Comparison of ENCODE assay signal across 8 mouse cellular contexts in genomic region chr7:16618661-16619211, GRCm38 (mm10). TPM values are rescaled to one million over a fixed set of nuclear protein-coding genes. Genes with fewer than 3 reads are reported as not detected.
DNase-seq lines count a peak whose midpoint lies in the region; ATAC-seq and TF ChIP-seq lines count a peak whose summit lies in the region.

No protein-coding gene starts in this region.

- 2% methylated on average over 30 of the region's 30 CpGs for WGBS in embryonic facial prominence, embryonic 14.5 days
- 1% methylated on average over 30 of the region's 30 CpGs for WGBS in heart, embryonic 14.5 days
- 1% methylated on average over 30 of the region's 30 CpGs for WGBS in lung, embryonic 15.5 days

- no peak overlapping the region for H3K27ac ChIP-seq in embryonic facial prominence, embryonic 14.5 days (replicated peaks; ENCODE audit: low read depth, low read length)
- peak overlapping the region; percentile 58 to 74 for H3K27ac ChIP-seq in heart, embryonic 14.5 days (replicated peaks in 1 of 2; ENCODE audit: control insufficient read depth in 1 of 2, insufficient read depth in 1 of 2, low read depth in 2 of 2, low read length in 2 of 2)
- peak overlapping the region; percentile 88 for H3K27ac ChIP-seq in lung, embryonic 15.5 days

- peaks cover 6% of the 10 kb centered on the region for H3K79me2 ChIP-seq in C2C12 (ENCODE audit: control insufficient read depth, insufficient read depth)

- peak; percentile 83 for DNase-seq in adrenal gland, postnatal 14 days
- peak; percentile 72 for DNase-seq in embryonic facial prominence, embryonic 14.5 days (ENCODE audit: low spot score)
- DNase-seq in kidney, postnatal 10 days: peak; percentile 92
- peak; percentile 68 for DNase-seq in ovary, postnatal 36 days (ENCODE audit: low spot score)
- peak; percentile 53 to 56 for DNase-seq in urinary bladder, adult 18-20 months (ENCODE audit: low spot score in 2 of 2)

- H3K4me2 ChIP-seq in embryonic facial prominence, embryonic 14.5 days (ENCODE audit: low read depth, low read length): peak overlapping the region; percentile 50
- peak overlapping the region; percentile 59 for H3K4me2 ChIP-seq in heart, embryonic 14.5 days (ENCODE audit: low read length)
- H3K4me2 ChIP-seq in lung, embryonic 15.5 days: peak overlapping the region; percentile 55

- H3K4me3 ChIP-seq in C2C12 (ENCODE audit: insufficient read depth, poor library complexity, severe bottlenecking): no peak overlapping the region
- H3K4me3 ChIP-seq in embryonic facial prominence, embryonic 14.5 days (ENCODE audit: low read depth, low read length): peak overlapping the region; percentile 24
- H3K4me3 ChIP-seq in heart, embryonic 14.5 days (ENCODE audit: control insufficient read depth in 1 of 2, insufficient read depth in 1 of 2, low read depth in 1 of 2, low read length in 2 of 2): peak overlapping the region; percentile 23 to 33
- peak overlapping the region; percentile 27 for H3K4me3 ChIP-seq in lung, embryonic 15.5 days

- H3K9ac ChIP-seq in embryonic facial prominence, embryonic 14.5 days (ENCODE audit: low read depth, low read length): peak overlapping the region; percentile 45
- peak overlapping the region; percentile 61 for H3K9ac ChIP-seq in heart, embryonic 14.5 days (ENCODE audit: low read length)
- H3K9ac ChIP-seq in lung, embryonic 15.5 days: no peak overlapping the region

- H3ac ChIP-seq in C2C12 (ENCODE audit: control insufficient read depth, insufficient read length, low read depth): peak overlapping the region; percentile 35

- peaks cover 3% of the 10 kb centered on the region for H3K79me3 ChIP-seq in C2C12 (ENCODE audit: low read depth)

- H3K9me3 ChIP-seq in embryonic facial prominence, embryonic 14.5 days (ENCODE audit: control insufficient read depth, low read length): no peaks in the 10 kb centered on the region
- no peaks in the 10 kb centered on the region for H3K9me3 ChIP-seq in heart, embryonic 14.5 days (ENCODE audit: control insufficient read depth, low read length)
- no peaks in the 10 kb centered on the region for H3K9me3 ChIP-seq in lung, embryonic 15.5 days

- H3K36me3 ChIP-seq in C2C12 (ENCODE audit: control insufficient read depth, insufficient read depth): no peaks in the 10 kb centered on the region
- no peaks in the 10 kb centered on the region for H3K36me3 ChIP-seq in embryonic facial prominence, embryonic 14.5 days (ENCODE audit: control insufficient read depth, insufficient read depth, low read length)
- H3K36me3 ChIP-seq in heart, embryonic 14.5 days (ENCODE audit: control insufficient read depth, insufficient read depth, low read length): no peaks in the 10 kb centered on the region
- no peaks in the 10 kb centered on the region for H3K36me3 ChIP-seq in lung, embryonic 15.5 days

- TF ChIP-seq CTCF in C2C12 (IDR thresholded peaks at IDR 0.05; ENCODE audit: control insufficient read depth, insufficient read depth, insufficient read length): peak; percentile 40

- no peak for ATAC-seq in embryonic facial prominence, embryonic 14.5 days (ENCODE audit: low read depth)
- no peak for ATAC-seq in heart, embryonic 14.5 days (ENCODE audit: insufficient number of reproducible peaks, insufficient read depth, low FRiP score, low read depth)
- ATAC-seq in lung, embryonic 15.5 days (ENCODE audit: borderline replicate concordance, extremely low read depth, low FRiP score, low TSS enrichment): peak; percentile 21; the same call in 1 of the 2 replicates

- H3K4me1 ChIP-seq in embryonic facial prominence, embryonic 14.5 days (ENCODE audit: control insufficient read depth, insufficient read depth, low read length): peaks cover 3% of the 10 kb centered on the region; the same call in 1 of the 2 replicates
- peaks cover 11 to 17% of the 10 kb centered on the region in 2 experiments for H3K4me1 ChIP-seq in heart, embryonic 14.5 days (ENCODE audit: control insufficient read depth in 2 of 2, insufficient read depth in 2 of 2, low read length in 2 of 2)
- peaks cover 42% of the 10 kb centered on the region for H3K4me1 ChIP-seq in lung, embryonic 15.5 days

- no peaks in the 10 kb centered on the region for H3K27me3 ChIP-seq in C2C12 (ENCODE audit: control insufficient read depth, insufficient read depth, insufficient read length)
- H3K27me3 ChIP-seq in embryonic facial prominence, embryonic 14.5 days (replicated peaks; ENCODE audit: control insufficient read depth, insufficient read depth, low read length): no peaks in the 10 kb centered on the region
- no peaks in the 10 kb centered on the region for H3K27me3 ChIP-seq in heart, embryonic 14.5 days (ENCODE audit: control insufficient read depth, insufficient read depth, low read length)
- H3K27me3 ChIP-seq in lung, embryonic 15.5 days: no peaks in the 10 kb centered on the region

TF ChIP-seq in C2C12, 6 proteins besides CTCF, POLR2A, EP300 and RAD21:
- TF ChIP-seq MYOD1 (IDR thresholded peaks at IDR 0.05; ENCODE audit: control insufficient read depth, insufficient read length, low read depth) (no peak), MAX (IDR thresholded peaks at IDR 0.05) (no peak), USF1 (IDR thresholded peaks at IDR 0.05; ENCODE audit: low read depth) (no peak), MYOG (IDR thresholded peaks at IDR 0.05; ENCODE audit: control insufficient read depth, extremely low read depth, insufficient read length) (no peak), CEBPB (IDR thresholded peaks at IDR 0.05; ENCODE audit: low read depth) (no peak), FOSL1 (IDR thresholded peaks at IDR 0.05; ENCODE audit: insufficient read depth, low read length, poor library complexity, severe bottlenecking) (no peak)

RNA-seq across cellular contexts. Expression of gene Arhgap35, which starts 3.9 kb away (rescaled TPM):
- 26.8 TPM for polyA plus RNA-seq in C2C12 (2012; fragmentation: generic; extraction: Trizol)
- total RNA-seq in adrenal gland, postnatal 14 days (2021): 55.2 and 57.6 TPM in 2 replicates
- polyA plus RNA-seq in embryonic facial prominence, embryonic 14.5 days (2014; fragmentation: Nextera tagmentation; extraction: Ambion mirVana): 22.0 and 23.0 TPM in 2 replicates
- 16.7 and 18.0 TPM in 2 replicates for polyA plus RNA-seq in heart, embryonic 14.5 days (2014; fragmentation: Nextera tagmentation; extraction: Ambion mirVana)
- polyA plus RNA-seq in lung, embryonic 15.5 days (2015; fragmentation: Nextera tagmentation; extraction: Ambion mirVana): 19.1 and 19.4 TPM in 2 replicates

RNA-seq across cellular contexts. Expression of gene Ceacam15, which starts 56.8 kb away (rescaled TPM):
- not detected for polyA plus RNA-seq in C2C12 (2012; fragmentation: generic; extraction: Trizol)
- not detected in 2 replicates for total RNA-seq in adrenal gland, postnatal 14 days (2021)
- polyA plus RNA-seq in embryonic facial prominence, embryonic 14.5 days (2014; fragmentation: Nextera tagmentation; extraction: Ambion mirVana): not detected in 2 replicates
- polyA plus RNA-seq in heart, embryonic 14.5 days (2014; fragmentation: Nextera tagmentation; extraction: Ambion mirVana): 0.47 and 0.66 TPM in 2 replicates
- not detected in 2 replicates for polyA plus RNA-seq in lung, embryonic 15.5 days (2015; fragmentation: Nextera tagmentation; extraction: Ambion mirVana)
